Mouse (Mus musculus) left cerebral cortex, adult 11 months (tissue): Measurements from ENCODE around the gene Rlim.

ENCODE experiments used
- DNase-seq: peaks from one replicate; pipeline ENCODE4 v3.0.0; 2022; ENCODE audit warnings: low spot score

Gene Rlim

DNA sequence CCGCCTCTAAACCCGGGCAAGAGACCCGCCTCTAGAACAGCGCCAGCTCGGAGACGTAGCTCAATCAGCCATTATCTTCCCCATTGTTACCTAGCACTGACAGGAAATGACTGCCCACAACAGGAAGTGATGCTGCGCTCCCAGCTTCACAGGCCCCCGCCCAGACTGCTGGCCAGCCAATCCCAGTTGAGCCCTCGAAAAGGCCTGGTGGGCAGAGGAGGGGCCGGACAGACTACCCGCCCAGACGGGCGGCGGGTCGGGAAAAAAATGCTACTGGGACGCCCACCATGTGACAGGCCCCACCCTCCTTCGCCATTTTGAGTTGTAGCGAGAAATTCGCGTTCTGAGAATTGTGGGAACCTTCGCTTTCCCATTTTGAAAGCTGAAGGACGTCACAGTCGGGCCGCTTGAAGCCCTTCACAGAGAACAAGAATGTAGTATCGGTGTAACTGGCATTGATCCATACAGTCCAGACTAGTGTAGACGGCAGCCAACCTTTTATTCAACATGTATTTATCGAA, at the start of gene Rlim:
Gene Rlim (minus strand): TSS at position 116 of the 521 bp plus-strand sequence.
- DNase-seq: peak; percentile 90

DNA sequence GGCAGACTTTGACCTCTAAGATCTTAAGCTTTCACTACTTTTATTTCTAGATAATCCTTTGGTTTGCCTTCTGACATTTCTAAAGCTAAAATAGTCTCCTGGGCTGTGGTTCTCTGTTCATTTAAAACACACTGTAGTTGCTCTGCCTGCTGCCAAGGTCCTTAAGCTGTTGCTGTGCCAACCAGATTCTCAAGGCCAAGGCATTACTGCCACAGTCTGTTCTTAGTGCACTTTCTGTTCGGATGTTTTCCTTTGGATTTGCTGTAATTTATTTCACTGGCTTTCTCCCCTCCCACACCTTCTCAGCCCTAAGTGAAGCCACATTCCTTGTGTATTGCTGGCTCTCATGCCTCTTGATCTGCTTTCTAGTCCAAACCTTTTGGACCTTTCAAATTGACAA, 36.1 kb upstream of the Rlim start:
- DNase-seq: no peak

DNA sequence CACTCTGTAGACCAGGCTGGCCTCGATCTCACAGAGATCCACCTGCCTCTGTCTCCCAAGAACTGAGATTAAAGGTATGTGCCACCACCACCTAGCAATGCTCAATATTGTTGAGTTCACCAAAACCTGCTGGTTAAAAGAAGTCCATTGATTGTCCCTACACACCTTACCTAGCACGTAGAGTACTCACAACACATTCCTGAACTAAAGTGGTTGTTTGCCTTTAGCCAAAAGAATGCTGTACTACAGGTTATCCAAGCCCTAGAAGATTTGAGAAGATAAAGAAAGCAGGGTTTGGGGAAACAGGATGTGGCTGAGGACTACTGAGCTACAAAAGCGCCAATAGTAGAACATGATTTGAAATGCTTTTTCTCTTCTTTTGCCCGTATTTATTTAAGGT, 34.0 kb upstream of the Rlim start:
- DNase-seq: no peak

DNA sequence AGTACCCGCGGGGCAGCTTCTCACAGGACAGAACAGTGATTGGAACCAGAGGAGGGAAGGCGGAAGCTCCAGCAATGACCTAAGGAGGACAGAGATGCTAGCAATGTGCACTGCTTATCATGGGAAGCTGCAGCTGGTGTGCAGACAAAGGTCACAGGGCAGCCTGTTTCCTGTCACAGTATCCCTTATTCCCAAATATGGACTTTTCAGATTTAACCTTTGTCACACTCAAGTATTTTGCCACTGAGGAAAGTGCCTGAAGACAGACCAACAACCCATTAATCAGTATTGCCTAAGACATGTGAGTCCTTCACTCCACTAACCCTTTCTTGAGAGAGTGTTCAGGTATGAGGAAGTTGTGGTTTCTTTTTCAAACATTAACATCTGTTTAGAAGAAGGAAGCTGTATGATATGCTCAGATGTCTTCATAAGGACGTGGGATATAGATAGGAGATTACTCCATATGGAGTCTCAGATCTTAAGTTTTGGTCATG, 32.3 kb upstream of the Rlim start:
- no peak for DNase-seq

DNA sequence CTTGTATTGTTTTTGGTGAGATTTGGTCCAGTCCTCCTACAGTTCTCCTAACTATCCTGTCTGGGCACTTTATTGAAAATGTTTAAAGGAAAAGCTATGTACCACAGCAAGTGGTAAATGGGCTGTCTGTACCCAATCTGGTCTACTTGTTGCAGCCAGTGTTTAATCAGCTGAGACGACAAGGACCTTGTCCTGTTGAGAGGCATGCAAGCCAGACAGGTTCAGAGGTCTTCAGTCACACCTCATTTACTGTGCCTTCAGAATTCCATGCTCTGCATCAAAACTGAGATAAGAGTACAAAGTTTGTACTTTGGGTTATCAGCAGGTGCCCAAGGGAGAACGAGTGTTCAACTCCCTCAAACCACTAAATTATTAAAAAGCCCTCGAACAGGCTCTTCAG, 13.7 kb upstream of the Rlim start:
- no peak for DNase-seq

DNA sequence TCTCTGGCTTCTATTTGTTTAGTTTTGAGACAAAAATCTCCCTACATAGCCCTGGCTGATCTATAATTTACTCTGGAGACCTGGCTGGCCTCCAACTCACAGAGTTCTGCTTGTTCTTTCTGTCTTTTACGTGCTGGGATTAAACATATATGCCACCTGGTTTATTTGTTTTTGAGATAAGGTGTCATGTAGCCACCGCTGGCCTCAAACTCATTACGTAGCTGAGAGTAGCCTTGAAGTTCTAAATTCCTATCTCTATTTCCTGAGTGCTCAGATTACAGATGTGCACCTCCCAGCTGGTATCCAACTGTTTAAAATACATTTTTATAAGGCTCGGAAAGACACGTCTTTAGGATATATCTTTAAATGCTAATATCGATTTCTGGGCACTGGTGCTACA, 12.8 kb upstream of the Rlim start:
- no peak for DNase-seq

DNA sequence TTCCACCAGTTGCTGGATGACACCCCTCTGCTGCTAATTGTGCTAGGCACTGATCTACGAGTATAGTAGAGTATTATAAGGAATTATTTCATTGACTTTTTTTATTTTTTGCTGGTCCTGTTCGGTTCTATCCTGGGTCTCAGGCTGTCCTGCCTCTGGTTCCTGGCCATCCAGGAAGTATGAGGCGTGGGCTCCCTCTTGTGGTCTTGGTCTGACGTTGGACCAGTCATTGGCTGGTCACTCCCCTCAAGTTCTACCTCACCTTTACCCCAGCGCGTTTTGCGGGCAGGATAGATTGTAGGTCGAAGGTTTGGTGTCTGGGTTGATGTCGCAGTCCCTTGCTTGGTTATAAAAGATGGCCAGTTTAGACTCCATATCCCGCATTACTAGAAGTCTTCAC, 10.6 kb upstream of the Rlim start:
- no peak for DNase-seq

DNA sequence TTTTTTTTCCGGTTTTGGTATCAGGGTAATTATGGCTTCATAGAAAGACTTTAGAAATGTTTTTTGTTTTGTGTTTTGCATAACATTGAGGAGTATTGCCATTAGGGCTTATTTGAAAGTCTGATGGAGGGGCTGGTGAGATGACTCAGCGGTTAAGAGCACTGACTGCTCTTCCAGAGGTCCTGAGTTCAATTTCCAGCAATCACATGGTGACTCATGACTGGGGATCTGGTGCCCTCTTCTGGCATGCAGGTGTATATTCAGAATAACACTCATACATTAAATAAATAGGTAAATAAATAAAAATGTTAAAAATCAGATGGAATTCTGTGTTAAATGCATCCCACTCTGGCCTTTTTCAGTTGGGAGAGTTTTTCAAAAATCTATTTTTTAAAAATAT, 9.3 kb upstream of the Rlim start:
- no peak for DNase-seq

DNA sequence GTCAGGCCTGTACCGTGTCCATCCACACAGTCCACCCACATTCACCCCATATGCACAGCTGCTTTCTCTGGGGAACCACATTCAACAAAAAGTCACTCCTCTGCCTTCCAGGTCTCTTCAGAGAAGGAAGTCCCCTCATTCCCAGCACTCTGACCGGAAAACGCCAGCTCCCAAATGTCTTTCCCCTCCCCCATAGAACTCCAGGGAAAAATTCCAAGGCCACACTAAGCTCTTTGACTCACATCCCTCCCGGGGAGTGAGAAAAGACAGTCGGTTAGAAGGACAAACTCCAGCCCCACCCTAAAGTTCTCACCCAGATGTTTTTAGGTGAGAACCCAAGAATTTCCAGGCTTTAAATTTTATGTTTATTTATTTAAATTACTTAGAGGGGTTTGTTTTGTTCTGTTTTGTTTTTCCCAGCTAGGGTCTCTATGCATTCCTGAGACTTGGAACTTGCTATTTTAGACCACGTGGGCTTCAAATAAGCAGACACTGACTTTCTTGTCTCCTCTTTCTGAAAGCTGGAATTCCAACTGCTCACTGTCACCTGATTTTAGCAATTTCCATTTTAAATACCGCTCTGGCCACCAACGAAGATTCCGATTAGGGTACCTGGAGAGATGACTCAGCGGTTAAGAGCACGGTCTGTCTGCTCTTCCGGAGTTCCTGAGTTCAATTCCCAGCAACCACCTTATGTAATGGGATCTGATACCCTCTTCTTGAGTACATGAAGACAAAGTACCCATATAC, 6.3 kb upstream of the Rlim start:
- DNase-seq: no peak

DNA sequence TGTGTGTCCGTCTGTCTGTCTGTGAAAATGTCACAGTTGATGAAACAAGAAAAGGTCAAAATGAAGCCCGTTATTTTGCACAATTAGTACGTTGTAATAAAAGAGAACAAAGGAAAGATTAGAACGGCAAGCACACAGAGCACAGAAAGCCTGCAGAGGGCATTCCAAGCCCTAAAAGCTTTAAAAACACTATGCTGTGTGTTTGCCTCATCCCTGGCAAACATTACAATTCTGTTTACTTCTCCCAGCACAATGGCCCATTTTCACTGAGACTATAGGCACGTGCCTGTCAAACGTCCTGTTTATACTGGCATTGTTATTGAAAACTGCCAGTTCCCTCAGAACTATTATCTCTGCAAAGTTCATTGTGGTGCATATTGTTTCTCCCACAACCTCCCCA, 5.1 kb upstream of the Rlim start:
- DNase-seq: no peak

DNA sequence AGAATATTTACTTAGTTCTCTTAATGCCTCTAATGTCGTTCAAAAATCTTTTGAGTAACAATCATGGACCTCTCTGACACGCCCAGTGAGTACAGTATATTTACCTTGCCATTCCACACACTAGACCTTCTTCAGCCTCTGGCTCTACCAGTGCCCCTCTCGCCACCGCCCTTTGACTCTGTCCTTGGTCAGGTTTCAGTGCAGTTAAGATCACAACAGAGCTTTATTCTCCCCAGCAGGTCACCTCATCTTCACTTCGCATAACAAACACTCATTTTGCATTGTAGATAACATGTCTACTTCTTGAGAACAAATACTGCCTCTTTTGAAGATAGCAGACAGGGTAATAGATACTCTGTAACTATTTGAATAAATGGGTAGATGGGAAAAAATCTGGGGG, 3.9 kb upstream of the Rlim start:
- no peak for DNase-seq

DNA sequence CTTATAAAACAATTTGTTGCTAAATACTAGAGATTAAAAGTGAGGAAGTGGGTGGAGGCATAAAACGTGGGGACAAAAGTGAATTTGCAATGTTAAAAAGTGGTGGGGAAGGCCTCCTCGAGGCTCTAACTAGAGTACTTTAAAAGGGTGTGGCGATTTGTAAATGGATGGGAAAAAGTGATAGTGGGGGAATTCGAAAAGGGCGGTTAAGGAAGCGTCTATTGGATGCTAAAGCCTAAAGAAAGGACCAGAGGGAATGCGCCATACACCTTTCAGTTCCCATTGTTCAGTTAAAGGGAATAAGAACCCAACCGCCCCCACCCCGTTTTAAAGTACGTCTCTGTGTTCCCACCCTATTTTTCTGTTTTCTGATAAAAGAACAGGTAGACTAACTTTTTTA, 722 bp upstream of the Rlim start:
- no peak for DNase-seq

DNA sequence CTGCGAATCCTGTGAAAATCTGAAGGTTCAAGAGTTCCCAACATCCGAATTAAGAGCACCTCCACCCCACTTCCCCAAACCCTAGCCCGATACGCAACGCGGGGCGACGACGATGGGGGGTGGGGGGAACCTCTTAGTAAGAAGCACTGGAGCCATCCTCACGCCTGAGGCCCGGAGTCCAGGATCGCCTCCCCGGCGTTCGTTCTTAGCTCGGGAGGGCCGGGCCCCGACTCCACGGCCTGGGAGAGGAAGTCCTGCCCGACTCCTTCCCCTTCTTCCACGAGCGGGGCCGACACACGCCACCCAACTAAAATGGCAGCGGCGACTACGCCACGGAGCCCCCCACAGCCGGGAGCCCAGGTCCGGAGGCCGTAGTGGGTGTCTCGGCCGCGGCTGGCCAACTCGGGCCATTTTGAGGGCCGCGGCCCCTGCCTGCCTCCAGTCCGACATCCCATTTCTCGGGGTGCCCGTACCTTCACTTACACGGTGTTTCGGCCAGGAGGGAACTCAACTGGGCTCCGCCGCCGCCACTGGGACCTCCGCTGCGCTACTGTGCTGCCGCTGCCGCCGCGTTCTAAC, 405 bp downstream of the Rlim start:
- no peak for DNase-seq

DNA sequence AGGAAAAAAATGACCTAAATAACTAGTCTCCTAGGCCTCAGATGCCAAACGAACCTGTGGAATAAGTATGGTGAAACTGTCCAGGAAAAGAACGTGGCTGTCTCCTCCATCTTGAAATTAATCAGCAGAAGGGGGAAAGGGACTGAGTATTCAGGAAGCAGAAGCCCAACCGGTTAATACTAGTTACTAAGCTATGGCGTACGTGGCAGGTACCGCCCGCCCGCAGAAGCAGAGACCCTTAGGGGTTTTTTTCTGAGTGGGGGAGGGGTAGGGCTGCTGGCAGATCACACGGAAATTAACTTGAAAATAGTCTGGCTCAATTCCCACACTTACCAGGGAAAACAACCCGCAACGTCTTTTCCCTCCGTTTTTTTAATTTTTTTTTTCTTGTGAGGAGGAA, 1.0 kb downstream of the Rlim start:
- DNase-seq: no peak

DNA sequence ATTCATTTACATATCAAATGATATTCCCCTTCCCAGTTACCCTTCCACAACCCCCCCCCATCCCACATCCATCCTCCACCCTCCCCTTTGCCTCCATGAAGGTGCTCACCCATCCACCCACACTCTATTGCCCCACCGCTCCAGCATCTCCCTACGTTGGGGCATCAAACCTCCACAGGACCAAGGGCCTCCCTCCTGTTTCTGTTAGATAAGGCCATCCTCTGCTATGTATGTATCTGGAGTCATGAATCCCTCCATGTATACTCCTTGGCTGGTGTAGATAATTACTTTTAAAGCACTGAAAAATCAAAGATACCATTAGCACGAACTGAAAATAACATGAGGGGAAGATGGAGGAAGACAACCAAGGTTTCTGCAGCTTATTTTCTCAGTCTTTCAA, 41.4 kb downstream of the Rlim start:
- DNase-seq: no peak

DNA sequence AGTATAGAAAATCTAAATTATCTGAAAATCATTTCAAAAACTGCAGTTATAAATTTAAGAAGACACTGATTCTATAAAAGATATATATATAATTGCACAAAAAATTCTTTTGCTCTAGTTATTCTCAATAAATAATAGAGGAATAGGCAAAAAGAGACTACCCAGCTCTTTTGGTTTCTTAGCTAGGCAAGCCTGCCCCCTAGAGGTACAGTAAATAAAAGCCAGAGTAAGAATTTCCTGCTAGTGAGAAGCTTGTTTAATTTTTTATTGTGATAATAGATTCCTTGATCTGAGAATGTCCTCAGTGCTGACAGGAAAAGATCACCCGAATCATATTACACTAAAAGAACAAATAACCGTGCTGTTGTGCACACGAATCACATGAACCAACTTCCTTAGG, 43.8 kb downstream of the Rlim start:
- no peak for DNase-seq

DNA sequence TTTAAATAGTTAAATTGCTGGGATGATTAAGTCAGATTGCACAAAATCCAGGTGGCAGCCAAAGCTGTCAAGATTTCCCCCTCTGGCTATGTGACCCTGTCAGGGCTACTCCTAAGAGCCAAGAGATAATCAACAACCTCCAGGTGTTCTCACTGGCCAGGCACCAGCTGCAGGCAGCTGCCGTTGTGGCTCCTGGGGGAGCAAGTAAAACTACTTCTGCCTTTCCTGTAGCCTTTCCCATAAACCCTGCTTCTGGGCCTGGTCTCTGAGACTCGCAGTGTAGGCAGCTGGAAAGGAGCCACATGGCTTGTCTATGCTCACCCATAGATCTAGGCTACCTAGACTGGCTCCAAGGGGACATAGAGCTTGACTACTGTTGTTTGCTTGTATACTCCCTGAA, 58.6 kb downstream of the Rlim start:
- no peak for DNase-seq

DNA sequence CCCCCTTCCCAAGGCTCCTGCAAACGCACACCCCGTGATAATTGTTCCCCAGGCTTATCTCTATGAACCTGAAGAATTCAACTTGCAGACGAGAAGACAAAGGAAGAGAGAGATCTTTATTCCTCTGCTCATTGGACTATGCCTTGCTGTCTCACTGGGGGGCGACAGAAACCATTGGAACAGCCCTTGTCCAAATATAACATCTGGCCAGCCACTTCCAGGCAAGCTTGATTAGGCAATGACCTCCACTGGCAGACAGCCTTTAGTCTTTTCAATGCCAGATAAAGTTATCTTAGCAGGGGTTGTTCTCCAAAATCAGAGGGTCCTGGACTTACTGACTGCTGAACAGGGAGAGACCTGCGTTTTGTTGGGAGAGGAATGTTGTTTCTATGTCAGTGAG, 62.1 kb downstream of the Rlim start:
- DNase-seq: no peak

DNA sequence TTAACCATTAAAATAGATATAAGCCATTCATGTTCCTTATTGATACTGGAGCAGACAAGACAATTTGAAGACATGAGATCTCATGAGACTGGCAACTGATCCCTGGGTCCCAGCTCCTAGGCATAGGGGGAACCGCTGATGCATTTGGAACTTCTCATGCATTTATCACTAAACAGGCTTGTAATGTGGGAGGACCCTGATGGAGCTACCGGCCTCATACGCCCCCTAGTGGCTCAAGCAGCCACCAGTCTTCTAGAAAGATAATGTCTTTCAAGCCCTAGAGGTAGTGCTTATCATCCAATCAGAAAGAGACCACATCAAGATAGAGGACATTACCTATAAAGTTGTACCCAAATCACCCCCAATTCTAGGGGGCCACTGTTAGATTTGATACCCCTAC, 66.3 kb downstream of the Rlim start:
- peak; percentile 6 for DNase-seq
